Mouse (Mus musculus) CD4-positive naive resting alpha-beta T cell, adult 76 days (primary cell): ENCODE data around the gene Olfr1289. TPM values are rescaled to one million over a fixed set of nuclear protein-coding genes. Genes with fewer than 3 reads are reported as not detected.

Experiments
- total RNA-seq: library from RNA; stranded (reverse); gene quantifications from one replicate; pipeline ENCODE4 v1.2.4, GENCODE M21; 2023

Olfr1289 gene
- not detected for total RNA-seq

GRCm38 (mm10) chr2:111480519-111480918 lies at the start of gene Olfr1289:
Olfr1289 (plus strand) TSS chr2:111480819.

GRCm38 (mm10) chr2:111448842-111449241 lies 31.8 kb upstream of the Olfr1289 start, which contains the start of gene Olfr1287:
Olfr1287 (plus strand) TSS chr2:111449142.

GRCm38 (mm10) chr2:111473801-111474200 lies 6.8 kb upstream of the Olfr1289 start, which contains the start of gene Olfr1288:
Olfr1288 (plus strand) TSS chr2:111474101.

GRCm38 (mm10) chr2:111493729-111494128 lies 13.1 kb downstream of the Olfr1289 start, which contains the start of gene Olfr1290:
Olfr1290 (minus strand) TSS chr2:111493829.

GRCm38 (mm10) chr2:111496880-111497279 lies 16.3 kb downstream of the Olfr1289 start, which contains the start of gene Olfr1291-ps1:
Olfr1291-ps1 (plus strand) TSS chr2:111497180.

GRCm38 (mm10) chr2:111524903-111525302 lies 44.3 kb downstream of the Olfr1289 start, which contains the start of gene Olfr1293-ps:
Olfr1293-ps (plus strand) TSS chr2:111525203.

Other genes with a start within 250 kb of the Olfr1289 start
- gene Olfr1275, start 245.5 kb upstream of the Olfr1289 start, total RNA-seq: not detected
- not detected for gene Olfr1276, start 226.3 kb upstream of the Olfr1289 start, total RNA-seq
- not detected for gene Olfr1277, start 206.7 kb upstream of the Olfr1289 start, total RNA-seq
- gene Olfr1278, start 190.7 kb upstream of the Olfr1289 start, total RNA-seq: not detected
- gene Olfr1279, start 180.2 kb upstream of the Olfr1289 start, total RNA-seq: not detected
- not detected for gene Olfr1280, start 166.8 kb upstream of the Olfr1289 start, total RNA-seq
- gene Olfr1281, start 154.3 kb upstream of the Olfr1289 start, total RNA-seq: not detected
- gene Olfr1282, start 144.7 kb upstream of the Olfr1289 start, total RNA-seq: not detected
- gene Olfr1283, start 114.0 kb upstream of the Olfr1289 start, total RNA-seq: not detected
- not detected for gene Olfr1284, start 105.3 kb upstream of the Olfr1289 start, total RNA-seq
- gene Olfr1286, start 57.7 kb upstream of the Olfr1289 start, total RNA-seq: not detected
- not detected for gene Olfr1287, start 31.7 kb upstream of the Olfr1289 start, total RNA-seq
- not detected for gene Olfr1288, start 6.7 kb upstream of the Olfr1289 start, total RNA-seq
- gene Olfr1290, start 13.0 kb downstream of the Olfr1289 start, total RNA-seq: not detected
- gene Olfr1291-ps1, start 16.4 kb downstream of the Olfr1289 start, total RNA-seq: not detected
- gene Olfr1293-ps, start 44.4 kb downstream of the Olfr1289 start, total RNA-seq: not detected
- not detected for gene Olfr1294, start 59.5 kb downstream of the Olfr1289 start, total RNA-seq
- gene Olfr1295, start 88.9 kb downstream of the Olfr1289 start, total RNA-seq: not detected
- not detected for gene Olfr1297, start 145.7 kb downstream of the Olfr1289 start, total RNA-seq
- not detected for gene Olfr1298, start 168.4 kb downstream of the Olfr1289 start, total RNA-seq
- gene Olfr1299, start 180.6 kb downstream of the Olfr1289 start, total RNA-seq: not detected